Mouse (Mus musculus): ENCODE measurements around the gene Mup21. TPM values are rescaled to one million over a fixed set of nuclear protein-coding genes. Genes with fewer than 3 reads are reported as not detected.

Mup21 gene
- total RNA-seq (2023), result not detected

DNA sequence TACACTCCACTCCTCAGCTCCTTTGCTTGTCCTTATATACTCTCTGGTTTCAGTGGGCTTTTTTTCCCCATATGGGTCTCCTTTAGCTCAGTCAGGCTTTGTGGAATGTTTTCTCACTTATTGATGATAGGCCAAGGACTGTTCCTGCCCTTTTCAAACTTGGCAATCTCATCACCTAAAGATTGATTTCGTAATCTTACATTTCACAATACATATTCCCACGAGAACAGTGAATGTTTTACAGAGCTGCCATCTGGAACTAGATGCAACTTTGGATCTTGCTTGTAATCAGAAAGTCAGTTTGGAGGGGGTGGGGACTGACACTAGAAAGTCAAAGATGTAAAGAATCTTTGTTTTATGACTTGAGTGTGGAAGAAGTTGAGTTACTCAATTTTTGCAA lies at the start of gene Mup21:
Gene Mup21 (minus strand): TSS at position 53 of the 400 bp plus-strand sequence.

Other genes with a start within 250 kb of the Mup21 start
- gene Mup20, start 96.7 kb downstream of the Mup21 start, total RNA-seq (2023), result not detected
- not detected for gene Mup3, start 63.5 kb downstream of the Mup21 start, total RNA-seq (2023)
- not detected for gene Zfp37, start 80.2 kb upstream of the Mup21 start, total RNA-seq (2023)
- 4.0 TPM for gene Slc31a2, start 111.7 kb upstream of the Mup21 start, total RNA-seq (2023)
- gene Fkbp15, start 209.7 kb upstream of the Mup21 start, total RNA-seq (2023), result 76.0 TPM
- 9.2 TPM for gene Slc31a1, start 209.9 kb upstream of the Mup21 start, total RNA-seq (2023)

Measured in CD4-positive naive resting alpha-beta T cell, adult 57 days (primary cell).